Mouse (Mus musculus): Measurements from ENCODE around the gene Plxdc1. TPM values are rescaled to one million over a fixed set of nuclear protein-coding genes. Genes with fewer than 3 reads are reported as not detected.

Gene Plxdc1
- polyA plus RNA-seq, 1 experiment from 2014 or later, result 1.8 TPM

DNA sequence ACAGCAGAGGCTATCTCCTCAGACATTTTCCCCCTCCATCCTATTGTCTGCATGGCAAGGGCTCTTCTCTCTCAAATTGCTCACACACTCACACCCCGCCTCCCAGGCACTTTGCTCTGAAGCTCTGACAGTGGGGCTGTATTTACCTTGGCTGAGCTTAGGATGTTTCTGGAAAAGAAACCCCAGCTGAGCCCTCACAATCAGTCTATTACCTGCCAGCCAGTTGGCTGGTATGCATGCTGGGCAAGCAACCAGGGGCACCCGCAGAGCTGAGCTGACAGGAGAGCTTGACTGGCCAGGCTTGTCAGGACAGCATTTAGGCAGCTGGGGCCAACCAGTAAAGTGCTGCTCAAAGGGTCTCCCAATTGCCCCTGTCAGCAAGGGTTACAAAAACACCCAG is 19.1 kb downstream of the Plxdc1 start:
- ATAC-seq (replicated peaks; ENCODE audit: low FRiP score, low read depth) (no peak), DNase-seq (ENCODE audit: low spot score) (no peak)
- no peaks in the 10 kb centered on the region for H3K4me1 ChIP-seq (replicated peaks; ENCODE audit: insufficient read depth, low read length)
- no peak overlapping the region for H3K27ac ChIP-seq
- H3K4me2 ChIP-seq (ENCODE audit: low read length), result no peak overlapping the region
- 44% methylated on average over 2 of the region's 2 CpGs for WGBS
- no peak overlapping the region for H3K9ac ChIP-seq (ENCODE audit: low read depth, low read length)
- H3K4me3 ChIP-seq (replicated peaks; ENCODE audit: low read depth, low read length), result no peak overlapping the region
- H3K36me3 ChIP-seq (ENCODE audit: insufficient read depth, low read length), result no peaks in the 10 kb centered on the region
- H3K27me3 ChIP-seq (ENCODE audit: insufficient read depth, low read length), result no peaks in the 10 kb centered on the region
- H3K9me3 ChIP-seq (replicated peaks; ENCODE audit: low read length), result no peaks in the 10 kb centered on the region
- TF ChIP-seq CTCF (IDR thresholded peaks at IDR 0.05; ENCODE audit: low read depth), result no peak

DNA sequence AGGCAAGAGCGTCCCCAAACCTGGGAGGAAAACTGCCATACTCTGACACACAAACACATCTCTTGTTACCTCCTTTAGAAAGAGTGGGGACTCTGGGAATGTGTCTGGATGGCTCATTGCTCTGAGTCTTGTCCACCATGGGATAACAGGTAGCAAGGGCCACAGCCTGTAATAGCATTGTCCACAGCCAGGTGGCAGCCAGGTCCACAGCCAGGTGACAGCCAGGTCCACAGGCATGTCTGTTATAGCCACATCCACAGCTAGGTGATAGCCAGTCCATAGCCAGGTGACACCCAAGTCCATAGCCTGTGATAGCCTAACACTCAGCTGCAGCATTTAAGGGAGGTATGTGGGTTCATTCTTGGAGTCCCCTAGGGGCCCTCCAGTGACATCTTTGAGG is 25.3 kb downstream of the Plxdc1 start:
- Histone ChIP-seq H3K36me3 (ENCODE audit: insufficient read depth, low read length) (no peaks in the 10 kb centered on the region), H3K27ac (no peak overlapping the region), H3K4me3 (replicated peaks; ENCODE audit: low read depth, low read length) (no peak overlapping the region), H3K4me2 (ENCODE audit: low read length) (no peak overlapping the region), H3K9ac (ENCODE audit: low read depth, low read length) (no peak overlapping the region), H3K9me3 (replicated peaks; ENCODE audit: low read length) (no peaks in the 10 kb centered on the region), H3K4me1 (replicated peaks; ENCODE audit: insufficient read depth, low read length) (0 out of 2 replicates have a peak, but pooled peaks cover 8% of the 10 kb centered on the region), H3K27me3 (ENCODE audit: insufficient read depth, low read length) (no peaks in the 10 kb centered on the region)
- peak; percentile 71 for TF ChIP-seq CTCF (IDR thresholded peaks at IDR 0.05; ENCODE audit: low read depth)
- ATAC-seq (replicated peaks; ENCODE audit: low FRiP score, low read depth), result no peak
- 81% methylated on average over 1 of the region's 1 CpGs for WGBS
- DNase-seq (ENCODE audit: low spot score), result no peak

DNA sequence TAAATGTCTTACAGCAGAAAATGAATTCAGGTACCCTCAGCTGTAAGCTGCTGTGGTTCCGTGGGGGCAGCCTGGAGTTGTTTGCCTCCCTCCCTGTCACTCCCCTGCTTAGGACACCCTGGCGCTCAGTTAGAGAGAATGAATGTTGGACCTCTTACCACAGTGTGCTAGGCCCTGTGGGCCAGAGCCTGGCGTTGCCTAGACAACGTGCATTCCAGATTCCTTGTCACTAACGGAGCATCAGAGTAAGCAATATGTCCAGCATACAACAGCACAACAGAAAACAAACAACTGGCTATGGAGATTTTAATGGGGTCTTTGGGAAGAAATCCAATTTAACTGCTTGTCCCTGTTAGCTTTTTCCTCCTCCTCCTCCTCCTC is 27.0 kb downstream of the Plxdc1 start:
- 39% methylated on average over 5 of the region's 5 CpGs for WGBS
- DNase-seq (ENCODE audit: low spot score) (peak; percentile 33), ATAC-seq (replicated peaks; ENCODE audit: low FRiP score, low read depth) (no peak)
- Histone ChIP-seq H3K4me1 (replicated peaks; ENCODE audit: insufficient read depth, low read length) (0 out of 2 replicates have a peak, but pooled peaks cover 8% of the 10 kb centered on the region), H3K4me2 (ENCODE audit: low read length) (no peak overlapping the region), H3K9me3 (replicated peaks; ENCODE audit: low read length) (no peaks in the 10 kb centered on the region), H3K9ac (ENCODE audit: low read depth, low read length) (peak overlapping the region; percentile 27; the same call in 1 of the 2 replicates), H3K36me3 (ENCODE audit: insufficient read depth, low read length) (no peaks in the 10 kb centered on the region), H3K4me3 (replicated peaks; ENCODE audit: low read depth, low read length) (no peak overlapping the region), H3K27ac (no peak overlapping the region), H3K27me3 (ENCODE audit: insufficient read depth, low read length) (no peaks in the 10 kb centered on the region)
- TF ChIP-seq CTCF (IDR thresholded peaks at IDR 0.05; ENCODE audit: low read depth), result no peak

DNA sequence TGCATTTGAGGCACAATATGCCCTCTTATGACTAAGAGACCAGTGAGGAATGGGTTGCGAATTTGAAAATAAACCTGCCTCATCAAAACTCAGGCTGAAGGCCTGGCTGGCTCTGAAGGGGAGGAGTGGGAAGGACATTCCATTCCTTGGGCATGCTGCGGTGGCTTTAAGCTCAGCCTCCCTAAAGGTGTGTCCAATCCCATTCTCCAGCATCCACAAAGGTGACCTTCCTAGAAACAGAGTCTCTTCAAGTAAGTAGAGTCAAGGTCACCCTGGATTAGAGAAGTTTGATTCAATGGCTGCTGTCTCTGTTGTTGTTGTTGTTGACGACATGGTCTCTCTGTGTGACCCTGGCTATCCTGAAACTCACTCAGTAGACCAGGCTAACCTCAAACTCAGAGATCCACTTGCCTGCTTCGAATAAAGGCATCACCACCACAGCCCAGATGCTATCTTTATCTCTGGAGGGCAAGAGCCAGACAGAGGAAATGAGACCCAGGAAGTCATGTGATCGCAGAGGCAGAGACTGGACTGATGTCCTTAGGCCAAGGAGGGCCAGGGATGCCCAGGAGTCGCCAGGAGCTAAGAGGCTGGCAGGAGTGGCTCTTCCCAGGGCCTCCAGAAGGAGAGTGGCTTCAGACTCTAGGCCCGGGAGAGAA is 27.5 kb downstream of the Plxdc1 start:
- no peaks in the 10 kb centered on the region for H3K36me3 ChIP-seq (ENCODE audit: insufficient read depth, low read length)
- H3K9ac ChIP-seq (ENCODE audit: low read depth, low read length), result peak overlapping the region; percentile 27; the same call in 1 of the 2 replicates
- H3K4me3 ChIP-seq (replicated peaks; ENCODE audit: low read depth, low read length), result no peak overlapping the region
- no peak overlapping the region for H3K4me2 ChIP-seq (ENCODE audit: low read length)
- H3K27me3 ChIP-seq (ENCODE audit: insufficient read depth, low read length), result no peaks in the 10 kb centered on the region
- H3K9me3 ChIP-seq (replicated peaks; ENCODE audit: low read length), result no peaks in the 10 kb centered on the region
- 68% methylated on average over 7 of the region's 7 CpGs for WGBS
- ATAC-seq (replicated peaks; ENCODE audit: low FRiP score, low read depth) (no peak), DNase-seq (ENCODE audit: low spot score) (no peak)
- no peak overlapping the region for H3K27ac ChIP-seq
- TF ChIP-seq CTCF (IDR thresholded peaks at IDR 0.05; ENCODE audit: low read depth), result no peak
- 0 out of 2 replicates have a peak, but pooled peaks cover 8% of the 10 kb centered on the region for H3K4me1 ChIP-seq (replicated peaks; ENCODE audit: insufficient read depth, low read length)

DNA sequence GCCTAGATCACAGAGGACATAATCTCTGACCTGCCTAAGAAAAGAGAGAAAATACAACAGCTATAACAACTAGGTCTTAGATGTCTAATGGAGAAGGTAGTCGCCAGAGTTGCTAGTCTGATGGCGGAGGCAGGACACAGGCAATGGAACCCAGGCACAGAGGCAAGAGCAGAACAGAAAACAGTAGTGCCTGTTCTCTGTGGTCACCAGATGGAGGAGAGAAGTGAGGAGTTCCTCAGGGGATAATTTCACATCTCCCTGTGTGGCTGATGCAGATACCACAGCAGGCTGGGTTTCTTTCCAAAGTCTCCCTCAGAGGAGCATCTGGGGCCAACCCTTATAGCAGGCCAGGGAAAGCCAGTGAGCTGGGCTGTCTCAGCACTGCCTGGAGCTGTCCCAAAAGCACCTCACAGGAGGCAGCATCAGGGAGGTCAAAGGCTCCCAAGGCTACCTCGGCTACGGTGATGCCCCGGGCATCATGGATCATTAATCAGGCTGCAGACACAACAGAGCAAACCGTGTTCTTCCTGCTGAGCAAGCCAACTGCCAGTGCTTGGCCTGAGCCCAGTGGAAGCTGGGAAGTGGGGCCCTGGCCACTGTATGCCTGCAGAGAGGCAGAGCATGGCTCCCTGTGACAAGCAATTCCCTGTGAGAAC is 29.2 kb downstream of the Plxdc1 start:
- no peaks in the 10 kb centered on the region for H3K36me3 ChIP-seq (ENCODE audit: insufficient read depth, low read length)
- DNase-seq (ENCODE audit: low spot score) (peak; percentile 44), ATAC-seq (replicated peaks; ENCODE audit: low FRiP score, low read depth) (peak; percentile 60)
- 0 out of 2 replicates have a peak, but pooled peaks cover 8% of the 10 kb centered on the region for H3K4me1 ChIP-seq (replicated peaks; ENCODE audit: insufficient read depth, low read length)
- WGBS, result 35% methylated on average over 6 of the region's 6 CpGs
- H3K9ac ChIP-seq (ENCODE audit: low read depth, low read length), result no peak overlapping the region
- H3K4me3 ChIP-seq (replicated peaks; ENCODE audit: low read depth, low read length), result no peak overlapping the region
- no peaks in the 10 kb centered on the region for H3K9me3 ChIP-seq (replicated peaks; ENCODE audit: low read length)
- no peak for TF ChIP-seq CTCF (IDR thresholded peaks at IDR 0.05; ENCODE audit: low read depth)
- H3K4me2 ChIP-seq (ENCODE audit: low read length), result no peak overlapping the region
- no peak overlapping the region for H3K27ac ChIP-seq
- no peaks in the 10 kb centered on the region for H3K27me3 ChIP-seq (ENCODE audit: insufficient read depth, low read length)

DNA sequence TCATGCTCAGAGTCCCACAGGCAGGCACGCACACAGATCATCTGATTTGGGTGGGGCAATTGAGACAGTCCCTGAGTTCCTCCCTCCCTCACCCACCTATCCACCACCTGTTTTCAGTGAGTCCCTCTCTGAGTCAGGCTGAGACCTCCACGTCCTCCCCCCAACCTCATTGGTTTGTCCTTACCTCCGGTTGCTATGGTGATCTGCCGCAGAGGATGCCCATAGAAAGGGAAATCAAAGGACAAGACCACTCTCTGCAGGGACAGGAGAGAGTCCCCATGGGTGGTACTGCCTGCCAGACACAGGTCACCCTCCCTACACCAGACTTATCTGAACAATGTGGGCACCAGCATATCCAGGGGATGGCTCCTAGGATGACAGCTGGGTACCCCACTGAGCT is 30.3 kb downstream of the Plxdc1 start:
- Histone ChIP-seq H3K4me3 (replicated peaks; ENCODE audit: low read depth, low read length) (no peak overlapping the region), H3K27me3 (ENCODE audit: insufficient read depth, low read length) (no peaks in the 10 kb centered on the region), H3K9me3 (replicated peaks; ENCODE audit: low read length) (no peaks in the 10 kb centered on the region), H3K9ac (ENCODE audit: low read depth, low read length) (no peak overlapping the region), H3K4me1 (replicated peaks; ENCODE audit: insufficient read depth, low read length) (0 out of 2 replicates have a peak, but pooled peaks cover 8% of the 10 kb centered on the region), H3K27ac (no peak overlapping the region), H3K4me2 (ENCODE audit: low read length) (no peak overlapping the region), H3K36me3 (ENCODE audit: insufficient read depth, low read length) (no peaks in the 10 kb centered on the region)
- DNase-seq (ENCODE audit: low spot score) (no peak), ATAC-seq (replicated peaks; ENCODE audit: low FRiP score, low read depth) (no peak)
- WGBS, result 75% methylated on average over 4 of the region's 4 CpGs
- no peak for TF ChIP-seq CTCF (IDR thresholded peaks at IDR 0.05; ENCODE audit: low read depth)
